Mouse (Mus musculus): ENCODE results near the gene Tra2a. TPM values are rescaled to one million over a fixed set of nuclear protein-coding genes. Genes with fewer than 3 reads are reported as not detected.
A peak's percentile ranks its signal among the peaks of the same experiment; 100 is the strongest.

The Tra2a gene
- 154 and 163 TPM in 2 replicates for polyA plus RNA-seq (2015; fragmentation: Nextera tagmentation; extraction: Ambion mirVana)

DNA sequence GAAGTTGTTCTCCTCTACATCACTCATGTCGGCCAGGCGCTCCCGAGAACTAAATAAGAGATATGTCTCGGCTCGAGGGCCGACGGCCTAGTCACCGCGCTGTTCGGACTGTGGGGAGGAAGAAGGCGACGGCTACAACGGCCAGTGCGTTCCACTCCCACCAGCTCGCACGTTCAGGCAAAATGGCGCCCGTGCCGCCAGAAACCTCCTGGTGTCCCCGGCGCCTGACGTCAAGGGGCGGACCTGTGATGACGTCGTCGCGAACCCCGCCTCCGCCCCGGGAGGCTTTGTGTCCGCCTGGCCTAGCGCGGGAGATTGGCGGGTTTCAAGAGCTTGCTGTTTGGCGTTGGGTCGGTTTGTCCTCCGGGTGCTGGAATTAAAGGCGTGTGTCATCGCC lies at the start of gene Tra2a:
TSS of gene Tra2a (minus strand) at position 187 of the 397 bp plus-strand sequence.
- Histone ChIP-seq H3K27me3 (replicated peaks; ENCODE audit: control insufficient read depth, insufficient read depth, low read length) (no peaks in the 10 kb centered on the region), H3K9me3 (ENCODE audit: control insufficient read depth, low read length) (no peaks in the 10 kb centered on the region), H3K4me1 (replicated peaks; ENCODE audit: control insufficient read depth, insufficient read depth, low read length) (peaks cover 19% of the 10 kb centered on the region), H3K27ac (ENCODE audit: low read length) (peak within 1 kb of the TSS; percentile 99), H3K4me2 (ENCODE audit: low read length) (peak within 1 kb of the TSS; percentile 82), H3K36me3 (ENCODE audit: control insufficient read depth, insufficient read depth) (no peaks in the 10 kb centered on the region), H3K9ac (replicated peaks; ENCODE audit: low read depth, low read length) (peak within 1 kb of the TSS; percentile 100), H3K4me3 (replicated peaks; ENCODE audit: low read length) (peak within 1 kb of the TSS; percentile 100)
- WGBS, result under 1% methylated on average over 39 of the region's 39 CpGs
- peak; percentile 98 for ATAC-seq

DNA sequence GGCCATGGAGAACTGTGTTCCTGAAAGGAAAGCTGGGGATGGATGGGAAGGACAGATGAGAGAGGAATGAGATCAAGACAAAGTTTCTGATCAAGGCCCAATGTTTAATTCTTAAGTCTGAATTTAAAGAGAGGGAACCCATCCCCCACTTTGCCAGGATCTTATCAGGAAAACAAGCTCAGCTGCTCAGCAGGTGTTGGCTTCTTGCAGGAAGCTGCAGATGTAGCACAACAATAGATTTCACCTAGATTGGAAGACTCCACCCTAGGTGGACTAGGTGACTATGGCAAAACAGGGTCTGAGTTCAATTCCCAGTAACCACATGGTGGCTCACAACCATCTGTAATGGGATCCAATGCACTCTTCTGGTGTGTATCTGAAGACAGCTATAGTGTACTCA lies 34.5 kb upstream of the Tra2a start:
- ATAC-seq, result no peak
- H3K36me3 ChIP-seq (ENCODE audit: control insufficient read depth, insufficient read depth), result no peaks in the 10 kb centered on the region
- no peaks in the 10 kb centered on the region for H3K27me3 ChIP-seq (replicated peaks; ENCODE audit: control insufficient read depth, insufficient read depth, low read length)
- H3K9me3 ChIP-seq (ENCODE audit: control insufficient read depth, low read length), result no peaks in the 10 kb centered on the region
- H3K27ac ChIP-seq (ENCODE audit: low read length), result no peak overlapping the region
- no peak overlapping the region for H3K4me2 ChIP-seq (ENCODE audit: low read length)
- no peak overlapping the region for H3K9ac ChIP-seq (replicated peaks; ENCODE audit: low read depth, low read length)
- H3K4me1 ChIP-seq (replicated peaks; ENCODE audit: control insufficient read depth, insufficient read depth, low read length), result no peaks in the 10 kb centered on the region
- no peak overlapping the region for H3K4me3 ChIP-seq (replicated peaks; ENCODE audit: low read length)

DNA sequence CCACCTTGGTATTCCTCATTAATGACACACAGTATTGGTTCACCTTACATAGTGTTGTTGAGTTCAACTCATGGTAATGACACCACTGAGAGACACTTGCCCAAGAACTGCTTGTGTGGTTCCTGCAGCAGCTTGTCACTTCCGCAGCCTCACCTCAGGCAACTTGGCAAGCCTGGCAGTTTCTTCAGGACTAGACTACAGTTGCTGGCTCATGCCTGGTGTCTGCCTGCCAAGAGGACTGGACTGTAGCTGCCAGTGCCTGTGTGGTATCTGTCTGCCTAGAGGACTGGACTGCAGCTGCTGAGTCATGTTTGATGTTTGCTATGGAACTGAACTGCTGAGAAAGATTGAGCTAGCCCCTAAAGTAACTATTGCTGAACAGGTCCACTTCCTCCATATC lies 18.3 kb upstream of the Tra2a start:
- WGBS, result 61% methylated on average over 1 of the region's 1 CpGs
- H3K9me3 ChIP-seq (ENCODE audit: control insufficient read depth, low read length), result no peaks in the 10 kb centered on the region
- no peaks in the 10 kb centered on the region; the same call in 1 of the 2 replicates for H3K4me1 ChIP-seq (replicated peaks; ENCODE audit: control insufficient read depth, insufficient read depth, low read length)
- H3K36me3 ChIP-seq (ENCODE audit: control insufficient read depth, insufficient read depth), result no peaks in the 10 kb centered on the region
- peak; percentile 36; the same call in 1 of the 2 replicates for ATAC-seq
- H3K4me3 ChIP-seq (replicated peaks; ENCODE audit: low read length), result no peak overlapping the region
- no peaks in the 10 kb centered on the region for H3K27me3 ChIP-seq (replicated peaks; ENCODE audit: control insufficient read depth, insufficient read depth, low read length)
- H3K4me2 ChIP-seq (ENCODE audit: low read length), result no peak overlapping the region
- H3K27ac ChIP-seq (ENCODE audit: low read length), result no peak overlapping the region
- no peak overlapping the region for H3K9ac ChIP-seq (replicated peaks; ENCODE audit: low read depth, low read length)

DNA sequence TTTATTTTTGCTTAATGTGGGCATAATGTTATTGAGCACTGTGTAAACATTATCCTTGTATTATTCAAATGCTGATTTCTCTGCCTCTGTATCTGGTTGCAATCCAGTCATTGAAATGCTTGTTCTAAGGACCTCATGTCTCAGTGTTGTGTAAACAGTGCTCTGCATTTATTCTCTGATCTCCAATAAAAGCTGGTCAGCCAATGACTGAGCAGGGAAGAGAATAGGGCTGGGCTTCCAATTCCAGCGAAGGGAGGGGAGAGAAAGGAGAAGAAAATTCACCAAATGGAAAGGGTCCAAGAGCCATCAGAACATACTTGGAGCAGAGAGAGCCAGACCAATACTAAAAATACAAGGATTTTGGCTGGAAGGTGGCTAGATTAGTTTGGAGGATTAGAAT lies 17.1 kb upstream of the Tra2a start:
- Histone ChIP-seq H3K36me3 (ENCODE audit: control insufficient read depth, insufficient read depth) (no peaks in the 10 kb centered on the region), H3K27ac (ENCODE audit: low read length) (no peak overlapping the region), H3K4me1 (replicated peaks; ENCODE audit: control insufficient read depth, insufficient read depth, low read length) (no peaks in the 10 kb centered on the region; the same call in 1 of the 2 replicates), H3K9me3 (ENCODE audit: control insufficient read depth, low read length) (no peaks in the 10 kb centered on the region), H3K4me3 (replicated peaks; ENCODE audit: low read length) (no peak overlapping the region), H3K4me2 (ENCODE audit: low read length) (no peak overlapping the region), H3K9ac (replicated peaks; ENCODE audit: low read depth, low read length) (no peak overlapping the region), H3K27me3 (replicated peaks; ENCODE audit: control insufficient read depth, insufficient read depth, low read length) (no peaks in the 10 kb centered on the region)
- 13% methylated on average over 1 of the region's 1 CpGs for WGBS
- ATAC-seq, result peak; percentile 72

DNA sequence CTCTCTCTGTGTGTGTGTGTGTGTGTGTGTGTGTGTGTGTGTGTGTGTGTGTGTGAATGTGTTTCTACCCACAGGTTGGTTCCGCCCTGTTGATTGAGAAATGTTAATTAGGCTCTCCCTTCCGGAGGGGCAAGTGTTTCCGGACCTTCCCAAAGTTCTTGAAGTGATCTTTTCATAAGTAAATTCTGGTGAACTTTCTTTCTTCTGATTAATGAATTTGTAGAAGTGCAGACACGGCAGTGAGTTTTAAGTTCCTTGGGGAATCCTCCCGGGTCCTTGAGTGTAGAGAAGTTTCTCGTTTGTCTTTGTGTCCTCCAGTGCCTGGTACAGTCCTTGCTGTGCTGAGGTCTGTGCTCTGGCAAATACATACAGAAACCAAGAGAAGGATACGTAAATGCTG lies 11.5 kb upstream of the Tra2a start:
- Histone ChIP-seq H3K4me2 (ENCODE audit: low read length) (no peak overlapping the region), H3K9me3 (ENCODE audit: control insufficient read depth, low read length) (no peaks in the 10 kb centered on the region), H3K27me3 (replicated peaks; ENCODE audit: control insufficient read depth, insufficient read depth, low read length) (no peaks in the 10 kb centered on the region), H3K4me1 (replicated peaks; ENCODE audit: control insufficient read depth, insufficient read depth, low read length) (no peaks in the 10 kb centered on the region), H3K27ac (ENCODE audit: low read length) (no peak overlapping the region), H3K9ac (replicated peaks; ENCODE audit: low read depth, low read length) (no peak overlapping the region), H3K4me3 (replicated peaks; ENCODE audit: low read length) (no peak overlapping the region), H3K36me3 (ENCODE audit: control insufficient read depth, insufficient read depth) (no peaks in the 10 kb centered on the region)
- 88% methylated on average over 7 of the region's 7 CpGs for WGBS
- ATAC-seq, result no peak

DNA sequence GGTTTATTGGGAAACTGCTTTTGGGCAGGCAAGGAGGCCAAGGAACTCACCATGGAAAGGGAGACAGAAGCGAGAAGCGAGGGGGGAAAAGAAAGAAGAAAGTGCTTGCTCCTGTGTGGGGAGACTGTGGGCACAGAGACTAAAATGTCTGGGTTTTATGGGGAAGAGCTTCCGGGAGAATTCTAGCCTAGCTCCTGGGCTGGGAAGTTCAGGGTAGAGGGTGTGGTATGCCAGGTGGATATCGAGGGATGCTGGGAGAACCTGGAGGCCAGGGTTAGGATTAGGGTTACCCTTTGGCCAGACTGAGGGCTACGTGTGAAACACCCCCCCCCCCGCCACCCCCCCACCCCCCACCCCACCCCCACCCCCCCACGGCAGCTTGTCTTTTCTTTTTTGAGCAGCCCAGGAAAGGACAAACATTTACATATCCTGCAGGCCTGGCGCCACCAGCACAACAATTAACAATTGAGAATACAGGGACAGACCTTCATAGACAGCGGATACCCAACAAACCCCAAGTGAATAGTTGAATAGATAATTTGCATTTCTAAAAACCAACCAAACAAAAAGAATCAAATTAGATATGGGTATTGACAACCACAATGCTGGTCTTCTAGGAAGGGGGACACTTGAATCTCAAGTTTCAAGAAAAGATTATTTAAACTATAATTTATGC lies 10.7 kb upstream of the Tra2a start:
- Histone ChIP-seq H3K4me2 (ENCODE audit: low read length) (no peak overlapping the region), H3K27me3 (replicated peaks; ENCODE audit: control insufficient read depth, insufficient read depth, low read length) (no peaks in the 10 kb centered on the region), H3K36me3 (ENCODE audit: control insufficient read depth, insufficient read depth) (no peaks in the 10 kb centered on the region), H3K4me3 (replicated peaks; ENCODE audit: low read length) (no peak overlapping the region), H3K27ac (ENCODE audit: low read length) (no peak overlapping the region), H3K9me3 (ENCODE audit: control insufficient read depth, low read length) (no peaks in the 10 kb centered on the region), H3K9ac (replicated peaks; ENCODE audit: low read depth, low read length) (no peak overlapping the region), H3K4me1 (replicated peaks; ENCODE audit: control insufficient read depth, insufficient read depth, low read length) (no peaks in the 10 kb centered on the region)
- no peak for ATAC-seq
- 30% methylated on average over 9 of the region's 9 CpGs for WGBS

DNA sequence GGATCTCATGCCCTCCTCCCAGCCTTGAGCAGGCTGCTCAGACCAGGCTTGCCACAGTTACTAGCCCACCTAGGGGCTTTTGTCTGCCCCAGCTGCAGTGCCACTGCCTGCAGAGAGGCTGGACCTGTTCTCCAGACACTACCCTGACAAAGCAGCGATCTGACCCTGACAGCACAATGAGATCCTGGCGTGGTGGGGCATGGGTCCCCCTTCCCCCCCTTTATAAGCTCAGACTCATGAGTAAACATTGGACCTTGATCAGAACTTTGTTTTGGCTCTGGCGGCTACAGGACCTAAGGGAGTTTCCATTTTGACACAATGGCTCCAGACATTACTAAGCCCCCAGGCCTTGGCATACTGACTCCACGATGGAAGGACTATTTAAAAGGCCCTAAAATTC lies 10.1 kb upstream of the Tra2a start:
- ATAC-seq, result no peak
- 5% methylated on average over 4 of the region's 4 CpGs for WGBS
- Histone ChIP-seq H3K9me3 (ENCODE audit: control insufficient read depth, low read length) (no peaks in the 10 kb centered on the region), H3K4me3 (replicated peaks; ENCODE audit: low read length) (no peak overlapping the region), H3K4me2 (ENCODE audit: low read length) (no peak overlapping the region), H3K27me3 (replicated peaks; ENCODE audit: control insufficient read depth, insufficient read depth, low read length) (no peaks in the 10 kb centered on the region), H3K36me3 (ENCODE audit: control insufficient read depth, insufficient read depth) (no peaks in the 10 kb centered on the region), H3K9ac (replicated peaks; ENCODE audit: low read depth, low read length) (no peak overlapping the region), H3K4me1 (replicated peaks; ENCODE audit: control insufficient read depth, insufficient read depth, low read length) (no peaks in the 10 kb centered on the region), H3K27ac (ENCODE audit: low read length) (no peak overlapping the region)

DNA sequence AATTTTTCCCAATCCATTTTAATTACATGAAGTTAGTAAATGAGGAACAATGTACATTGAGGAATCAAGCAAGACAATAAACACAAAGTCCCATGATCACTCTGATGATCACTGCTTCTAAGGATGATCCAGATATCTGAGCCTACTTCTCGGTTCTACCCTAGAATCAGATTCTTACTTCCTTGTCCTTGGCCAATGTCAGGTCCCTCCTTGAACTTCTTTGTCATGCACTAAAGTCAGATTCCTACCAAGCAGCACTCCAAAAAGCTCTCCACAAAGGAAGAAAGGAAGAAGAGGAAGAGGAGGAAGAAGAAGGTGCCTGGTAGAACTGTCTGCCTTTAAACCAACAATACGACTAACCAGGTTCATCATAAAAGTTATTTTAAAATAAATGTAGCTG lies 9.0 kb upstream of the Tra2a start:
- Histone ChIP-seq H3K27me3 (replicated peaks; ENCODE audit: control insufficient read depth, insufficient read depth, low read length) (no peaks in the 10 kb centered on the region), H3K36me3 (ENCODE audit: control insufficient read depth, insufficient read depth) (no peaks in the 10 kb centered on the region), H3K4me1 (replicated peaks; ENCODE audit: control insufficient read depth, insufficient read depth, low read length) (no peaks in the 10 kb centered on the region), H3K4me3 (replicated peaks; ENCODE audit: low read length) (no peak overlapping the region), H3K4me2 (ENCODE audit: low read length) (no peak overlapping the region), H3K9ac (replicated peaks; ENCODE audit: low read depth, low read length) (no peak overlapping the region), H3K27ac (ENCODE audit: low read length) (no peak overlapping the region), H3K9me3 (ENCODE audit: control insufficient read depth, low read length) (no peaks in the 10 kb centered on the region)
- no peak for ATAC-seq
- 89% methylated on average over 2 of the region's 2 CpGs for whole genome bisulfite sequencing

DNA sequence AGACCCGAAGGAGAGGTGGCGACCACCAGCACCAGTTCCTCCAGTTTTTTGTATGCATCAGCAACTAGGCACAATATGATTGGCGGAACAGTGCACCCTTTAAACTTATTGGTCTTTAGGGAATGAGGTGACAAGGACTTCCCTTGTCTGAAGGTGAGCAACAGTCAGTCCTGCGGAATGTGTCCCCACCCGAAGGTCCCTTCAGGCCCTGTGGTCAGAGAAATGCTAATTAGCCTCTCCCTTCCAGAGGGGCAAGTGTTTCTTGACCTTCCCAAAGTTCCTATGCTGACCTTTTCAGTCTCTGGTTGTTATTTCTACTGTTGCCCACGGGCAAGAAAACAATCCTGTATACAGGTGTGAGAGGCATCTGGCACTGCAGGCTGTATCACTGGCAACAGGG lies 8.0 kb upstream of the Tra2a start:
- no peak for ATAC-seq
- H3K4me3 ChIP-seq (replicated peaks; ENCODE audit: low read length), result no peak overlapping the region
- 72% methylated on average over 6 of the region's 6 CpGs for WGBS

DNA sequence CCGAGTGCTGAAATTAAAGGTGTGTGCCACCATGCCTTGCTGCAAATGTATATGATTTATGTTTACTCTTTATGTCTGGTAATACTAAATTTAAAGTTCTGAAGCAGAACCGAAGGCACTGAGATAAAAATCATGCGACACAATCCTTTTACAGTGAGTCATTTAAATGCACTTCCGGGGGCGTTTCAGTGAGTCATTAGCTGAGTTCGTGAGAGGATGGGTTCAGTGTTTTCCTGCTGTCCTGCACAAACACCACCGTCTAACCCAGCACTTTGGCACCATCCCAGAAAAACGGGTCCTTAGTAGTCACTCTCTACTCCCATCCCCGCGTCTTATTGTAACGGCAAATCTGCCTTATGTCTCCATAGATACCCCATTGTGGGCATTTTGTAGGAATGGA lies 6.1 kb upstream of the Tra2a start:
- no peak for ATAC-seq
- no peaks in the 10 kb centered on the region for H3K36me3 ChIP-seq (ENCODE audit: control insufficient read depth, insufficient read depth)
- WGBS, result 59% methylated on average over 11 of the region's 11 CpGs

More for the DNA sequence above, 8.0 kb upstream of the Tra2a start:
- Histone ChIP-seq H3K4me2 (ENCODE audit: low read length) (no peak overlapping the region), H3K4me1 (replicated peaks; ENCODE audit: control insufficient read depth, insufficient read depth, low read length) (no peaks in the 10 kb centered on the region), H3K9ac (replicated peaks; ENCODE audit: low read depth, low read length) (no peak overlapping the region), H3K27me3 (replicated peaks; ENCODE audit: control insufficient read depth, insufficient read depth, low read length) (no peaks in the 10 kb centered on the region), H3K9me3 (ENCODE audit: control insufficient read depth, low read length) (no peaks in the 10 kb centered on the region), H3K27ac (ENCODE audit: low read length) (no peak overlapping the region), H3K36me3 (ENCODE audit: control insufficient read depth, insufficient read depth) (no peaks in the 10 kb centered on the region)

More for the DNA sequence above, 6.1 kb upstream of the Tra2a start:
- Histone ChIP-seq H3K4me2 (ENCODE audit: low read length) (no peak overlapping the region), H3K9me3 (ENCODE audit: control insufficient read depth, low read length) (no peaks in the 10 kb centered on the region), H3K4me1 (replicated peaks; ENCODE audit: control insufficient read depth, insufficient read depth, low read length) (no peaks in the 10 kb centered on the region), H3K27me3 (replicated peaks; ENCODE audit: control insufficient read depth, insufficient read depth, low read length) (no peaks in the 10 kb centered on the region), H3K9ac (replicated peaks; ENCODE audit: low read depth, low read length) (no peak overlapping the region), H3K4me3 (replicated peaks; ENCODE audit: low read length) (no peak overlapping the region), H3K27ac (ENCODE audit: low read length) (no peak overlapping the region)
